Mouse (Mus musculus): ENCODE measurements at regions not wholly inside any gene's neighbourhood (a gene's known extent, or its start where the extent isn't known, plus 50 kb on each side); places are given as distances from the start of the nearest gene placed in this dataset.
"Not testable (repeated sequence)": the region's sequence is repeated elsewhere in the genome, so short reads cannot be mapped to it uniquely, and the experiment has no call there.

- no peak for ATAC-seq
- Histone ChIP-seq H3K9me3 (ENCODE audit: low read length) (no peaks in the 10 kb centered on the region), H3K27me3 (ENCODE audit: insufficient read depth, low read length) (no peaks in the 10 kb centered on the region), H3K9ac (replicated peaks; ENCODE audit: low read length) (no peak overlapping the region), H3K4me1 (ENCODE audit: insufficient read depth, low read length) (no peaks in the 10 kb centered on the region), H3K27ac (no peak overlapping the region), H3K4me2 (ENCODE audit: low read depth, low read length) (no peak overlapping the region), H3K36me3 (ENCODE audit: insufficient read depth, low read length) (no peaks in the 10 kb centered on the region), H3K4me3 (ENCODE audit: low read length) (no peak overlapping the region)
- WGBS, result 69% methylated on average over 5 of the region's 5 CpGs
- no peak for TF ChIP-seq CTCF (IDR thresholded peaks at IDR 0.05; ENCODE audit: low read depth)
- no peak for DNase-seq (ENCODE audit: low spot score)
Measured at GRCm38 (mm10) chr16:49522576-49522975, 176.5 kb upstream of the Ift57 start.

- H3K9me3 ChIP-seq (ENCODE audit: low read length); H3K9ac ChIP-seq (replicated peaks; ENCODE audit: low read length); DNase-seq (ENCODE audit: low spot score); H3K27ac ChIP-seq; H3K27me3 ChIP-seq (ENCODE audit: insufficient read depth, low read length); H3K4me1 ChIP-seq (ENCODE audit: insufficient read depth, low read length); H3K36me3 ChIP-seq (ENCODE audit: insufficient read depth, low read length); ATAC-seq; H3K4me3 ChIP-seq (ENCODE audit: low read length); H3K4me2 ChIP-seq (ENCODE audit: low read depth, low read length): not testable (repeated sequence)
- 86% methylated on average over 2 of the region's 2 CpGs for WGBS
Measured at GRCm38 (mm10) chr16:49528618-49529017, 170.4 kb upstream of the Ift57 start.

- H3K4me3 ChIP-seq (ENCODE audit: low read length), result no peak overlapping the region
- peak; percentile 65 for DNase-seq (ENCODE audit: low spot score)
- no peak overlapping the region for H3K4me2 ChIP-seq (ENCODE audit: low read depth, low read length)
- H3K27ac ChIP-seq, result no peak overlapping the region
- H3K9me3 ChIP-seq (ENCODE audit: low read length), result no peaks in the 10 kb centered on the region
- peak; percentile 69 for TF ChIP-seq CTCF (IDR thresholded peaks at IDR 0.05; ENCODE audit: low read depth)
- no peak overlapping the region for H3K9ac ChIP-seq (replicated peaks; ENCODE audit: low read length)
- 82% methylated on average over 2 of the region's 2 CpGs for WGBS
- no peaks in the 10 kb centered on the region for H3K4me1 ChIP-seq (ENCODE audit: insufficient read depth, low read length)
- no peak for ATAC-seq
- H3K36me3 ChIP-seq (ENCODE audit: insufficient read depth, low read length), result no peaks in the 10 kb centered on the region
- H3K27me3 ChIP-seq (ENCODE audit: insufficient read depth, low read length), result no peaks in the 10 kb centered on the region
Measured at GRCm38 (mm10) chr16:49529060-49529459, 170.0 kb upstream of the Ift57 start.

- DNase-seq (ENCODE audit: low spot score) (no peak), ATAC-seq (no peak)
- H3K4me2 ChIP-seq (ENCODE audit: low read depth, low read length), result no peak overlapping the region
- TF ChIP-seq CTCF (IDR thresholded peaks at IDR 0.05; ENCODE audit: low read depth), result no peak
- H3K27me3 ChIP-seq (ENCODE audit: insufficient read depth, low read length), result no peaks in the 10 kb centered on the region
- H3K4me3 ChIP-seq (ENCODE audit: low read length), result no peak overlapping the region
- no peaks in the 10 kb centered on the region for H3K36me3 ChIP-seq (ENCODE audit: insufficient read depth, low read length)
- H3K9me3 ChIP-seq (ENCODE audit: low read length), result no peaks in the 10 kb centered on the region
- H3K9ac ChIP-seq (replicated peaks; ENCODE audit: low read length), result no peak overlapping the region
- WGBS, result 81% methylated on average over 5 of the region's 5 CpGs
- H3K27ac ChIP-seq, result no peak overlapping the region
- 0 out of 2 replicates have a peak, but pooled peaks cover 3% of the 10 kb centered on the region for H3K4me1 ChIP-seq (ENCODE audit: insufficient read depth, low read length)
Measured at GRCm38 (mm10) chr16:49530051-49530450, 169.0 kb upstream of the Ift57 start.

- Histone ChIP-seq H3K4me1 (ENCODE audit: insufficient read depth, low read length) (0 out of 2 replicates have a peak, but pooled peaks cover 3% of the 10 kb centered on the region), H3K4me2 (ENCODE audit: low read depth, low read length) (no peak overlapping the region), H3K27me3 (ENCODE audit: insufficient read depth, low read length) (no peaks in the 10 kb centered on the region), H3K27ac (no peak overlapping the region), H3K9me3 (ENCODE audit: low read length) (no peaks in the 10 kb centered on the region), H3K36me3 (ENCODE audit: insufficient read depth, low read length) (no peaks in the 10 kb centered on the region), H3K9ac (replicated peaks; ENCODE audit: low read length) (no peak overlapping the region), H3K4me3 (ENCODE audit: low read length) (no peak overlapping the region)
- WGBS, result 63% methylated on average over 7 of the region's 7 CpGs
- ATAC-seq (0 out of 2 replicates have a peak, but pooled peaks have one; percentile 27), DNase-seq (ENCODE audit: low spot score) (no peak)
- TF ChIP-seq CTCF (IDR thresholded peaks at IDR 0.05; ENCODE audit: low read depth), result no peak
Measured at GRCm38 (mm10) chr16:49532071-49532686, 166.9 kb upstream of the Ift57 start.

GRCm38 (mm10) chr16:49533498-49533998, 165.5 kb upstream of the Ift57 start:
- TF ChIP-seq CTCF (IDR thresholded peaks at IDR 0.05; ENCODE audit: low read depth), result no peak
- ATAC-seq (peak; percentile 51; the same call in 1 of the 2 replicates), DNase-seq (ENCODE audit: low spot score) (peak; percentile 39)
- H3K9ac ChIP-seq (replicated peaks; ENCODE audit: low read length), result no peak overlapping the region
- H3K27me3 ChIP-seq (ENCODE audit: insufficient read depth, low read length), result no peaks in the 10 kb centered on the region
- no peak overlapping the region for H3K4me2 ChIP-seq (ENCODE audit: low read depth, low read length)
- 0 out of 2 replicates have a peak, but pooled peaks cover 3% of the 10 kb centered on the region for H3K4me1 ChIP-seq (ENCODE audit: insufficient read depth, low read length)
- H3K27ac ChIP-seq, result no peak overlapping the region
- no peaks in the 10 kb centered on the region for H3K9me3 ChIP-seq (ENCODE audit: low read length)
- 24% methylated on average over 4 of the region's 4 CpGs for WGBS
- H3K4me3 ChIP-seq (ENCODE audit: low read length), result no peak overlapping the region
- H3K36me3 ChIP-seq (ENCODE audit: insufficient read depth, low read length), result no peaks in the 10 kb centered on the region

GRCm38 (mm10) chr16:49550231-49550630, 148.8 kb upstream of the Ift57 start:
- no peak overlapping the region for H3K27ac ChIP-seq

More at GRCm38 (mm10) chr16:49550231-49550630, 148.8 kb upstream of the Ift57 start:
- Histone ChIP-seq H3K9ac (replicated peaks; ENCODE audit: low read length) (no peak overlapping the region), H3K27me3 (ENCODE audit: insufficient read depth, low read length) (no peaks in the 10 kb centered on the region), H3K36me3 (ENCODE audit: insufficient read depth, low read length) (no peaks in the 10 kb centered on the region), H3K4me1 (ENCODE audit: insufficient read depth, low read length) (no peaks in the 10 kb centered on the region), H3K9me3 (ENCODE audit: low read length) (no peaks in the 10 kb centered on the region), H3K4me2 (ENCODE audit: low read depth, low read length) (no peak overlapping the region), H3K4me3 (ENCODE audit: low read length) (no peak overlapping the region)
- WGBS, result 64% methylated on average over 3 of the region's 3 CpGs
- DNase-seq (ENCODE audit: low spot score) (no peak), ATAC-seq (no peak)
- TF ChIP-seq CTCF (IDR thresholded peaks at IDR 0.05; ENCODE audit: low read depth), result no peak
